Mouse (Mus musculus) thymus, adult 2 months (tissue): ENCODE data around the gene Ubr4.

ENCODE experiments used
- CTCF ChIP-seq: fragments of 200-500 bp; IDR thresholded peaks from 2 replicates; pipeline ENCODE4 v1.5.1; 2012; ENCODE audit warnings: mild to moderate bottlenecking, control low read depth, low read length, moderate library complexity, borderline replicate concordance; ENCODE audit not compliant: control insufficient read depth, poor library complexity, insufficient read depth; ENCODE audit errors: extremely low read depth
- POLR2A ChIP-seq: fragments of 200-500 bp; IDR thresholded peaks from 2 replicates; pipeline ENCODE4 v1.6.1; 2012; ENCODE audit warnings: mild to moderate bottlenecking, low read length, control low read depth, moderate library complexity; ENCODE audit not compliant: control insufficient read depth, poor library complexity, insufficient read depth; ENCODE audit errors: extremely low read depth

GRCm38 (mm10) chr4:139466541-139466940, 114.1 kb downstream of the Ubr4 start:
- TF ChIP-seq CTCF (no peak), POLR2A (no peak)
